Mouse (Mus musculus): Measurements from ENCODE around the gene Isyna1.

Gene Isyna1

GRCm38 (mm10) chr8:70622220-70622619 lies 28.0 kb downstream of the Isyna1 start:
- no peak for DNase-seq (ENCODE audit: inconsistent ontology term)

- no peak for DNase-seq (ENCODE audit: inconsistent ontology term)
Measured at GRCm38 (mm10) chr8:70625104-70625503, 30.9 kb downstream of the Isyna1 start.

GRCm38 (mm10) chr8:70627041-70627440 lies 32.9 kb downstream of the Isyna1 start:
- DNase-seq (ENCODE audit: inconsistent ontology term), result no peak

GRCm38 (mm10) chr8:70628986-70629490 lies 34.9 kb downstream of the Isyna1 start:
- no peak for DNase-seq (ENCODE audit: inconsistent ontology term)

- peak; percentile 89 for DNase-seq (ENCODE audit: inconsistent ontology term)
Measured at GRCm38 (mm10) chr8:70629574-70630531, 35.7 kb downstream of the Isyna1 start.

- DNase-seq (ENCODE audit: inconsistent ontology term), result peak; percentile 85
Measured at GRCm38 (mm10) chr8:70630532-70631381, 36.6 kb downstream of the Isyna1 start.

GRCm38 (mm10) chr8:70631436-70631835 lies 37.3 kb downstream of the Isyna1 start:
- DNase-seq (ENCODE audit: inconsistent ontology term), result peak; percentile 83

GRCm38 (mm10) chr8:70632346-70632892 lies 38.2 kb downstream of the Isyna1 start, which contains the start of gene Gdf15:
Gene Gdf15 (minus strand): TSS chr8:70632456.
- no peak for DNase-seq (ENCODE audit: inconsistent ontology term)

- DNase-seq (ENCODE audit: inconsistent ontology term), result peak; percentile 92
Measured at GRCm38 (mm10) chr8:70634066-70634465, 39.9 kb downstream of the Isyna1 start.

- no peak for DNase-seq (ENCODE audit: inconsistent ontology term)
Measured at GRCm38 (mm10) chr8:70635527-70635926, 41.4 kb downstream of the Isyna1 start.

- no peak for DNase-seq (ENCODE audit: inconsistent ontology term)
Measured at GRCm38 (mm10) chr8:70636838-70637237, 42.7 kb downstream of the Isyna1 start.

GRCm38 (mm10) chr8:70638752-70639151 lies 44.6 kb downstream of the Isyna1 start:
- no peak for DNase-seq (ENCODE audit: inconsistent ontology term)

GRCm38 (mm10) chr8:70643019-70643418 lies 48.8 kb downstream of the Isyna1 start:
- DNase-seq (ENCODE audit: inconsistent ontology term), result no peak

GRCm38 (mm10) chr8:70644065-70644464 lies 49.9 kb downstream of the Isyna1 start:
- no peak for DNase-seq (ENCODE audit: inconsistent ontology term)

- no peak for DNase-seq (ENCODE audit: inconsistent ontology term)
Measured at GRCm38 (mm10) chr8:70645501-70646224, 51.5 kb downstream of the Isyna1 start.

- no peak for DNase-seq (ENCODE audit: inconsistent ontology term)
Measured at GRCm38 (mm10) chr8:70646369-70646768, 52.2 kb downstream of the Isyna1 start.

GRCm38 (mm10) chr8:70646775-70647174 lies 52.6 kb downstream of the Isyna1 start:
- no peak for DNase-seq (ENCODE audit: inconsistent ontology term)

All from Muller cell, postnatal 12 days (primary cell).